Mouse (Mus musculus) frontal cortex, adult 2 months (tissue): ENCODE measurements around the gene Cdc37l1. TPM values are rescaled to one million over a fixed set of nuclear protein-coding genes. Genes with fewer than 3 reads are reported as not detected.

Experiments
- DNase-seq, 2 experiments: peaks; one replicate each; pipeline ENCODE4 v3.0.0; 2022; ENCODE audit warnings: low spot score in 1 of 2; ENCODE audit errors: extremely low spot score in 1 of 2
- polyA plus RNA-seq: library from polyadenylated mRNA; depleted of rRNA; stranded (reverse); fragments of >200 nt; gene quantifications from 2 replicates; pipeline ENCODE4 v1.2.3, GENCODE M21; 2012; rRNA removed

Cdc37l1 gene
- polyA plus RNA-seq = 62.3 and 65.0 TPM in 2 replicates

GRCm38 (mm10) chr19:28990194-28990589 lies at the start of gene Cdc37l1:
Gene Cdc37l1, plus strand, starts transcription at chr19:28990352.
- peak; percentile 91 to 98 for DNase-seq

GRCm38 (mm10) chr19:28941271-28941670 lies 48.9 kb upstream of the Cdc37l1 start:
- DNase-seq = no peak

DNA sequence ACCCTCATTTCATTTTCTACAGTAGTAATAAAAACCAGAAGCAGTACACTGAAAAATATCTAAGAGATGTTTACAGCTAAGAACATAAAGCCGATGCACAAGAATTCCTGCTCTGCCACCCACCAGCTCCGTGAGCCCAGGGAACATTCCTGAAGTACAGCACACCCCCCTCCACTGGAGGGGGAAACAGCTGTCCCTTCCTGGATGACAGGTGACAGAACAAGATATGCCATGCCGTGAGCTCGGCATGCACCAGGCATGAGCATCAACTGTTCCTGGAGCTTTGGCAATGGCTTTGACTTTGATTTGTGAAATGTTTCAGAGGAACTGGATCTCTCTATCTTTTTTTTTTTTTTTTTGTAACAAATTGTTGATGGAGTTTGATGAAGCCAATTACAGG lies 43.4 kb upstream of the Cdc37l1 start:
- peak in 1 of 2 experiments; percentile 31 for DNase-seq

GRCm38 (mm10) chr19:28947311-28947710 lies 42.8 kb upstream of the Cdc37l1 start:
- DNase-seq = no peak

GRCm38 (mm10) chr19:28951251-28951650 lies 38.9 kb upstream of the Cdc37l1 start:
- no peak for DNase-seq

- peak; percentile 69 to 77 for DNase-seq
Measured at GRCm38 (mm10) chr19:28963113-28963512, 27.0 kb upstream of the Cdc37l1 start.

DNA sequence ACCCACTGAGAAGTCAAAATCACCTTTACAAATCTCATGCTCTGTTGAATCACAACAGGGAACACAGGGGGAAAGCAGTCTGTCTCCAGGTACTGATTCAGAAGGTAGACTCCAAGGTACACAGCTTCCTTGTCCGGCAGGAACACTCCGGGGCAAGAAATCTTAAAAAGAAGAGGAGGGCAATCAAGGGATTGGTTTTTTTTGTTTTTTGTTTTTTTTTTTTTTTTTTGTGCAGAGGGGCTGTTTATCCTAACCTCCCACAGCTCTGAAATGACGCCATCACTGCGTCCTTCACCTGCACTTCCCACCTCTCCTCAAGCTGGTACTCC lies 26.7 kb upstream of the Cdc37l1 start:
- DNase-seq = no peak

DNA sequence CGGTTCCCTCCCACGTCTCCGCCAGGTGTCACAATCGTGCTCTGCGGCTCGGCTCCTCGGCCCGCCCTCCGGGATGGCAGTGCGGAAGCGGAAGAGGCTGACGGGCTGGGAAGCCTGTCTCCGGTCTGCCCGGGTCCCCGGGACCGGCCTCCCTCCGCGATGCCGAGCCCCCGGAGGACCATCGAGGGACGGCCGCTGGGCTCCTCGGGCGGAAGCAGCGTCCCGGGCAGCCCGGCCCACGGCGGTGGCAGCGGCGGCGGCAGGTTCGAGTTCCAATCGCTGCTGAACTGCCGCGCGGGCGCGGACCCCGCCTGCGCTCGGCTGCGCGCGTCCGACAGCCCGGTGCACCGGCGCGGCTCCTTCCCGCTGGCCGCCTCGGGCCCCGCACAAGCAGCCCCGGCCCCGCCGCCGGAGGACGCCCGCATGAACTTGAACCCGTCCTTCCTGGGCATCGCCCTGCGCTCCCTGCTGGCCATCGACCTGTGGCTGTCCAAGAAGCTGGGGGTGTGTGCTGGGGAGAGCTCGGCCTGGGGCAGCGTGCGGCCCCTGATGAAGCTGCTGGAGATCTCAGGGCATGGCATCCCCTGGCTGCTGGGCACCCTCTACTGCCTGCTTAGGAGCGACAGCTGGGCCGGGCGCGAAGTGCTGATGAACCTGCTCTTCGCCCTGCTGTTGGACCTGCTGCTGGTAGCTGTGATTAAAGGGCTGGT lies 26.2 kb upstream of the Cdc37l1 start, which contains the start of gene Plpp6:
TSS of gene Plpp6 (plus strand) at position 112 of the 710 bp plus-strand sequence.
- peak; percentile 68 to 85 for DNase-seq

GRCm38 (mm10) chr19:28964552-28964903 lies 25.6 kb upstream of the Cdc37l1 start:
- no peak for DNase-seq

DNA sequence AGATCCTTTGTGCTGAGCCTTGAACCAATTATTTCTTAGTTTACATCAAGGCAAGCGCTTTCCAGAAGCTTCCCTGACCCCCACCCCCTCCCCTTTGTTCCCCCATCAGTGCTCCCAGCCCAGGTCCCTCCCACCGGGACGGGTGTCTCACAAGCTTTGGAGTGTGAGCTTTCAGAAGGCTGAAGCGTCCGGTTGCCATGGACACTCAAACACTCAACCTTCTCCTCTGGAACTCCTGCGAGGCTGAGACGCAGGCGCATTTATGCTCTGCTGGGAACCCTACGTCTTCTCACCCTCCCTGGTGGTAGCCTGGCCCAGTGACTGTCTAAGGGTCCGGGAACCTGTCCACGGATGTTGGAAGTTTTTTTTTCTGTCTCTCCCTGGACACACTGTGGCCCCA lies 22.5 kb upstream of the Cdc37l1 start, which contains the start of gene 4430402I18Rik:
TSS of gene 4430402I18Rik (minus strand) at position 149 of the 400 bp plus-strand sequence.
- DNase-seq = peak; percentile 47 to 52

DNA sequence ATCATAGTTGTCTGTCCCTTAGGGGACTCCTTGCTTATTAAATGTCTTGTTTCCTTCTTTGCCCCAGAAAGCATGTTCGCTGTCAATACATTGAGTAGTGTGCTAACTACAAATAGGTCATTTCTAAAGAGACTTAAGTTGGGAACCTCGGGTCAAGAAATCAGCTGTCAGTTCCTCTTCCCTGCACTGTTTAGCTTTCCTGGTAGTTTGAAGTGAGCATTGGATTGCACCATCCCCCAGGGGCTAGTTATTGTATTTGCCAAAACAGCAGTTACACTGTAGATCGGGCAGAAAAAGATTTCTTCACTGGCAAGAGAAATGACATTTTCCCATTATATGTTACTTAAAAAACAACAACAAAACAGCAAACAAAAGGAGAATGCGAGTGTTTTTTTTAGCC lies 22.0 kb upstream of the Cdc37l1 start:
- DNase-seq = no peak

- DNase-seq = no peak
Measured at GRCm38 (mm10) chr19:28969231-28969630, 20.9 kb upstream of the Cdc37l1 start.

DNA sequence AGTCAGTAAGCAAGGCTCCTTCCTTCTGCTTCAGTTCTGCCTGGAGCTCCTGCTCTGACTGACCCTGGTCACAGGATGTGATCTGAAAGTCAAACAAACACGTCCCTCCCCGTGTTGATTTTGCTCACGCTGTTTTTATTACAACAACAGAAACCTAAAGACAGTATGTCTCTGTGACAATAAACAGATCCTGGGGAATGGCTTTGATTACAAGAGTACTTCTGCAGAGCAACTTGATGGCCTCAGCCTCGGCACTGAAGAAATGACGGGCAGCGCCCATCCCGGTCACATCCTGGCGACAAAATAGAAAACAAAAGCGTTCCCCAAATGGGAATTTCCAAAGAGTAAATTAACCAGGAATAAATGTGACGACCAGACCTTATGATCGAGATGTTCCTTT lies 19.9 kb upstream of the Cdc37l1 start:
- DNase-seq = no peak

DNA sequence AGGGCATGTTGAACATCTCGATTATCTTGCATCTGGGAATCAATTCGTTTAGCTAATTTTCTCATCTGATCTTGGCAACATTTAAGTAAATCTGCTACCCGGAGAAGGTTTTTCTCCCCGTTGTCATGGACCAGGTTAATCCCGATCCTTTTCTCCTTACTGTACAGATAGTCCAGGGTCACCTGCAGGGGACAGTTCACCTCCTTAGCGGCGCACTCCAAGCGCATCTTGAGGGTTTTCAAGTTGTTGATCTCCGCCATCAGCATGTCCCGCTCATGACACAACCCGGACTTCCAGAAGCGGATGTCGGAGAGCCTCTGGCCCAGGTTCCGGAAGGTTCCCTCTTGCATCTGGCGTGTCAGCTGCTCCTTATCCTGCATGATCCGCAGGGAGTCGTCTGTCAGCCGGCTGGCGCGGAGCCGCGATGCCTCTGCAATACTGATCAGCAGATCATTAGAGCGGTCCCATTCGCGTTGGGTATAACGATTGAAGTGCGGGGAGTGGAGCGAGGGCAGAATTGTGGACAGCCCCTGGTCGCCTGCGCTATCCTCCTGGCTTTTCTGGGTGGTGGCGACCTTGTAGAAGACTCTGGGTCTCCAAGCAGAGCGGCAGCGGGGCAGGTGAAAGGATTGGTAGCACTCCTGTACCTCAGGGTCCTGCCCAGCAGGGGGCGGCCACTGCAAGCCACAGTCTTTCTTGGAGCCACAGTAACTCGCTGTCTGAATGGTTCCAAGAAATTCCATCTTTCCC lies 15.1 kb upstream of the Cdc37l1 start:
- peak; percentile 74 to 89 for DNase-seq

DNA sequence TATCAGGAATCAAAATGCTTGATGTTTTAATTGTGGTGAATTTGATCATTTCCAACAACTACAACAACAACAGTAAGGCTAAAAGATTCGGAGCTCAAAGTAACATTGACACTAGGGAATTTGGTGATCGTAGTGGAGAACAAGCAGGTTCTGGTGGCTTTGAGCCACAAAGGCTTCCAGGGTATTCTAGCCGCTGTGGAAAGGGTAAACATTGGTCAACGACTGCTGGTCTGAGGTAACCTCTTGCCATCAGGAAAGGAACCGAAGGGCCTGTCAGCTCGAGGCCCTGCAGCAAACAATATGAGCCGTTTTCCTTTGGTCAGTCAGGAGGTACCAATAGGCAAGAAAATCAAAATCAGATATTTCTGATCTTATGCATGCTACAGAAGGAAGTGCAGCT lies 7.5 kb upstream of the Cdc37l1 start:
- no peak for DNase-seq

- DNase-seq = no peak
Measured at GRCm38 (mm10) chr19:28989515-28989914, 637 bp upstream of the Cdc37l1 start.

- DNase-seq = peak; percentile 20 to 53
Measured at GRCm38 (mm10) chr19:28990590-28991221, 554 bp downstream of the Cdc37l1 start.

GRCm38 (mm10) chr19:28991391-28991790 lies 1.2 kb downstream of the Cdc37l1 start:
- no peak for DNase-seq

DNA sequence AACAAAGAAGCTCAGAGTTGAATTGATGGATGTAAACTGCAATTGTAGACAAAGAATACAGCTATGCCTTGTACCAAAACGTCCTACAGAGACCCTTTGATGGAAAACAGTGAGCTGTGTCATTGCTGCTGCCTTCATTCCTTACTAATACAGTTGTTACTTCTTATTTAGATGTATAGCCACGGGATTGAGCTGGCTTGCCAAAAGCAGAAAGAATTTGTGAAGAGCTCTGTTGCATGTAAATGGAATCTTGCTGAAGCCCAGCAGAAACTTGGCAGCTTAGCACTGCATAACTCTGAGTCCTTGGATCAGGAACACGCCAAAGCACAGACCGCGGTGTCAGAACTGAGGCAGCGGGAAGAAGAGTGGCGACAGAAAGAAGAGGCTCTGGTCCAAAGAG lies 4.7 kb downstream of the Cdc37l1 start:
- DNase-seq = peak; percentile 56 to 65

DNA sequence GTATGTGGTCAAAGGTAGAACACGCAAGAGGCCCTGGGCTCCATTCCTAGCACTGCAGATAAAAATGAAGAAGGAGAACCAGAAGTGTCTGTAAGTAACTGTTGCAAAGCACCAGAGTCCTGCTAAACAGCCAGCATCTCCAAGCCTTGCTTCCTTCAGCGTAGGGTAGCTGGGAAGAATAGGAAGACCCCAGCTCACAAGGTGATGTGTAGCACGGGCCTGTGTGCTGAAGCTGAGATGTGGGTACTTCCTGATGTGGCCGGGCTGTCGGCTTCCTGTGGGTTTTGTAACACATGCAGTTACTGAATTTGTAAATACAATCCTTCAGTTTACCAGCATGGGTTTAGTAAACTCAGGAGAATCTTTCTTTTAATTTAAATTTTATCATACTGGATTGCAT lies 5.2 kb downstream of the Cdc37l1 start:
- DNase-seq = no peak

GRCm38 (mm10) chr19:28997976-28998630 lies 8.0 kb downstream of the Cdc37l1 start:
- DNase-seq = no peak
